Mouse (Mus musculus): Measurements from ENCODE around the gene Cacng7.

Cacng7 gene

GRCm38 (mm10) chr7:3345301-3345700, 12.5 kb downstream of the Cacng7 start:
- no peak for DNase-seq (ENCODE audit: low read depth, low spot score)

GRCm38 (mm10) chr7:3347366-3348287, 14.9 kb downstream of the Cacng7 start:
- DNase-seq (ENCODE audit: low read depth, low spot score): no peak

- no peak for DNase-seq (ENCODE audit: low read depth, low spot score)
Measured at GRCm38 (mm10) chr7:3348326-3348725, 15.6 kb downstream of the Cacng7 start.

- no peak for DNase-seq (ENCODE audit: low read depth, low spot score)
Measured at GRCm38 (mm10) chr7:3349775-3350174, 17.0 kb downstream of the Cacng7 start.

- DNase-seq (ENCODE audit: low read depth, low spot score): no peak
Measured at GRCm38 (mm10) chr7:3351536-3351935, 18.8 kb downstream of the Cacng7 start.

GRCm38 (mm10) chr7:3354850-3355249, 22.1 kb downstream of the Cacng7 start:
- DNase-seq (ENCODE audit: low read depth, low spot score): no peak

- no peak for DNase-seq (ENCODE audit: low read depth, low spot score)
Measured at GRCm38 (mm10) chr7:3360678-3361077, 27.9 kb downstream of the Cacng7 start.

GRCm38 (mm10) chr7:3365547-3366279, 33.0 kb downstream of the Cacng7 start:
- DNase-seq (ENCODE audit: low read depth, low spot score): no peak

- no peak for DNase-seq (ENCODE audit: low read depth, low spot score)
Measured at GRCm38 (mm10) chr7:3366705-3367516, 34.2 kb downstream of the Cacng7 start.

- no peak for DNase-seq (ENCODE audit: low read depth, low spot score)
Measured at GRCm38 (mm10) chr7:3367569-3367968, 34.8 kb downstream of the Cacng7 start.

- DNase-seq (ENCODE audit: low read depth, low spot score): no peak
Measured at GRCm38 (mm10) chr7:3368311-3368710, 35.6 kb downstream of the Cacng7 start.

GRCm38 (mm10) chr7:3369189-3369588, 36.4 kb downstream of the Cacng7 start:
- no peak for DNase-seq (ENCODE audit: low read depth, low spot score)

GRCm38 (mm10) chr7:3370407-3370806, 37.7 kb downstream of the Cacng7 start:
- DNase-seq (ENCODE audit: low read depth, low spot score): no peak

- DNase-seq (ENCODE audit: low read depth, low spot score): no peak
Measured at GRCm38 (mm10) chr7:3372376-3372775, 39.6 kb downstream of the Cacng7 start.

- no peak for DNase-seq (ENCODE audit: low read depth, low spot score)
Measured at GRCm38 (mm10) chr7:3373754-3374153, 41.0 kb downstream of the Cacng7 start.

GRCm38 (mm10) chr7:3376831-3377230, 44.1 kb downstream of the Cacng7 start:
- no peak for DNase-seq (ENCODE audit: low read depth, low spot score)

- no peak for DNase-seq (ENCODE audit: low read depth, low spot score)
Measured at GRCm38 (mm10) chr7:3382123-3382522, 49.4 kb downstream of the Cacng7 start.

GRCm38 (mm10) chr7:3384807-3385319, 52.1 kb downstream of the Cacng7 start:
- no peak for DNase-seq (ENCODE audit: low read depth, low spot score)

GRCm38 (mm10) chr7:3386036-3386730, 53.4 kb downstream of the Cacng7 start:
- DNase-seq (ENCODE audit: low read depth, low spot score): no peak

- no peak for DNase-seq (ENCODE audit: low read depth, low spot score)
Measured at GRCm38 (mm10) chr7:3387761-3388160, 55.0 kb downstream of the Cacng7 start.

GRCm38 (mm10) chr7:3388885-3389284, 56.1 kb downstream of the Cacng7 start:
- no peak for DNase-seq (ENCODE audit: low read depth, low spot score)

Measured in retina, adult 2 months (tissue).